Mouse (Mus musculus) liver, adult 2 months (tissue): ENCODE measurements around the gene Psenen. TPM values are rescaled to one million over a fixed set of nuclear protein-coding genes. Genes with fewer than 3 reads are reported as not detected.

Source experiments
- DNase-seq: peaks from one replicate; pipeline ENCODE4 v3.0.0-alpha.2; 2011; ENCODE audit warnings: low read depth, low spot score; ENCODE audit errors: extremely low read depth
- H3K27ac ChIP-seq: fragments of 200-500 bp; replicated peaks from 2 replicates; pipeline ENCODE4 v1.5.1; 2012; ENCODE audit warnings: low read depth, mild to moderate bottlenecking, control low read depth, inconsistent platforms, low read length; ENCODE audit not compliant: insufficient read depth
- H3K27me3 ChIP-seq: fragments of 200-500 bp; 2 replicates; pipeline ENCODE4 v1.6.1; 2012; ENCODE audit warnings: mild to moderate bottlenecking, moderate library complexity, low read length, inconsistent platforms; ENCODE audit not compliant: control insufficient read depth, insufficient read depth
- H3K36me3 ChIP-seq: fragments of 200-500 bp; 2 replicates; pipeline ENCODE4 v1.6.1; 2012; ENCODE audit warnings: low read length, inconsistent platforms; ENCODE audit not compliant: control insufficient read depth, insufficient read depth
- H3K4me1 ChIP-seq: fragments of 200-500 bp; 2 replicates; pipeline ENCODE4 v1.6.1; 2011; ENCODE audit warnings: low read length; ENCODE audit not compliant: control insufficient read depth, insufficient read depth
- H3K4me3 ChIP-seq: fragments of 200-500 bp; 2 replicates; pipeline ENCODE4 v1.5.1; 2011; ENCODE audit warnings: low read depth, mild to moderate bottlenecking, control low read depth, low read length, moderate library complexity; ENCODE audit not compliant: insufficient read depth
- H3K79me2 ChIP-seq: fragments of 200-500 bp; 2 replicates; pipeline ENCODE4 v1.6.1; 2012; ENCODE audit warnings: inconsistent platforms, mild to moderate bottlenecking, low read length, moderate library complexity; ENCODE audit not compliant: control insufficient read depth, insufficient read depth
- H3K9ac ChIP-seq: fragments of 200-500 bp; 2 replicates; pipeline ENCODE4 v1.6.1; 2012; ENCODE audit warnings: low read depth, mild to moderate bottlenecking, control low read depth, inconsistent platforms, low read length
- CTCF ChIP-seq: fragments of 200-500 bp; IDR thresholded peaks from 2 replicates; pipeline ENCODE4 v1.5.1; 2011; ENCODE audit warnings: low read depth, low read length, control low read depth
- POLR2A ChIP-seq: fragments of 200-500 bp; IDR thresholded peaks from 2 replicates; pipeline ENCODE4 v1.6.1; 2011; ENCODE audit warnings: low read length, control low read depth; ENCODE audit not compliant: insufficient read depth; ENCODE audit errors: extremely low read depth
- WGBS: fragments of 180-500 bp; shearing (Covaris S2); methylation state at CpG from one replicate; pipeline ENCODE4 v1.1.7; 2018; 5-methylcytosine and 5-hydroxymethylcytosine counted together
- polyA plus RNA-seq: library from polyadenylated mRNA; depleted of rRNA; stranded (reverse); fragments of >200 nt; gene quantifications from 2 replicates; pipeline ENCODE4 v1.2.3, GENCODE M21; 2012
- total RNA-seq: library from RNA; depleted of rRNA; stranded (reverse); fragments of >200 nt; gene quantifications from 2 replicates; pipeline ENCODE4 v1.2.3, GENCODE M21; 2014

The Psenen gene
- total and polyA plus RNA-seq, 2 experiments: 34.9 to 126 TPM

GRCm38 (mm10) chr7:30532931-30533330 is 30.5 kb downstream of the Psenen start:
- Histone ChIP-seq H3K79me2 (no peaks in the 10 kb centered on the region), H3K4me3 (no peak overlapping the region), H3K4me1 (no peaks in the 10 kb centered on the region), H3K27me3 (no peaks in the 10 kb centered on the region), H3K36me3 (no peaks in the 10 kb centered on the region), H3K9ac (no peak overlapping the region), H3K27ac (no peak overlapping the region)
- WGBS: 61% methylated on average over 8 of the region's 8 CpGs
- TF ChIP-seq CTCF: no peak
- TF ChIP-seq POLR2A: no peak
- no peak for DNase-seq

- H3K4me1 ChIP-seq: no peaks in the 10 kb centered on the region
- DNase-seq: no peak
- 85% methylated on average over 9 of the region's 9 CpGs for WGBS
- H3K27me3 ChIP-seq: no peaks in the 10 kb centered on the region
- no peak overlapping the region for H3K27ac ChIP-seq
- no peak overlapping the region for H3K9ac ChIP-seq
- no peaks in the 10 kb centered on the region for H3K79me2 ChIP-seq
- no peak for TF ChIP-seq CTCF
- TF ChIP-seq POLR2A: no peak
- no peaks in the 10 kb centered on the region for H3K36me3 ChIP-seq
- H3K4me3 ChIP-seq: no peak overlapping the region
Observed at GRCm38 (mm10) chr7:30531291-30531815, 32.1 kb downstream of the Psenen start.

GRCm38 (mm10) chr7:30526981-30527380 is 36.4 kb downstream of the Psenen start:
- DNase-seq: no peak
- Histone ChIP-seq H3K27ac (no peak overlapping the region), H3K4me1 (no peaks in the 10 kb centered on the region), H3K36me3 (no peaks in the 10 kb centered on the region), H3K9ac (no peak overlapping the region), H3K79me2 (no peaks in the 10 kb centered on the region), H3K27me3 (no peaks in the 10 kb centered on the region), H3K4me3 (no peak overlapping the region)
- no peak for TF ChIP-seq POLR2A
- TF ChIP-seq CTCF: no peak
- WGBS: 87% methylated on average over 14 of the region's 14 CpGs

GRCm38 (mm10) chr7:30526399-30526798 is 37.0 kb downstream of the Psenen start:
- Histone ChIP-seq H3K27ac (no peak overlapping the region), H3K36me3 (no peaks in the 10 kb centered on the region), H3K4me3 (no peak overlapping the region), H3K79me2 (no peaks in the 10 kb centered on the region), H3K27me3 (no peaks in the 10 kb centered on the region), H3K9ac (no peak overlapping the region), H3K4me1 (no peaks in the 10 kb centered on the region)
- TF ChIP-seq CTCF (no peak), POLR2A (no peak)
- WGBS: 46% methylated on average over 17 of the region's 17 CpGs
- DNase-seq: no peak

GRCm38 (mm10) chr7:30525954-30526353 is 37.5 kb downstream of the Psenen start:
- Histone ChIP-seq H3K79me2 (no peaks in the 10 kb centered on the region), H3K9ac (no peak overlapping the region), H3K4me1 (no peaks in the 10 kb centered on the region), H3K4me3 (no peak overlapping the region), H3K27me3 (no peaks in the 10 kb centered on the region), H3K27ac (no peak overlapping the region), H3K36me3 (no peaks in the 10 kb centered on the region)
- 62% methylated on average over 10 of the region's 10 CpGs for WGBS
- DNase-seq: no peak
- TF ChIP-seq POLR2A: no peak
- no peak for TF ChIP-seq CTCF

GRCm38 (mm10) chr7:30524487-30524886 is 38.9 kb downstream of the Psenen start:
- H3K4me1 ChIP-seq: no peaks in the 10 kb centered on the region
- H3K4me3 ChIP-seq: no peak overlapping the region
- no peak for TF ChIP-seq CTCF
- no peak for TF ChIP-seq POLR2A
- 91% methylated on average over 6 of the region's 6 CpGs for WGBS
- no peak overlapping the region for H3K27ac ChIP-seq
- no peak for DNase-seq
- no peaks in the 10 kb centered on the region for H3K79me2 ChIP-seq
- H3K36me3 ChIP-seq: no peaks in the 10 kb centered on the region
- H3K9ac ChIP-seq: no peak overlapping the region
- H3K27me3 ChIP-seq: no peaks in the 10 kb centered on the region
